Mouse (Mus musculus): ENCODE measurements around the gene Ascl5.

GRCm38 (mm10) chr1:136052547-136052946 lies 1.9 kb downstream of the Ascl5 start, which contains the start of gene Cacna1s:
- no peak for TF ChIP-seq POLR2A (IDR thresholded peaks at IDR 0.05; ENCODE audit: control insufficient read depth in 1 of 2, insufficient read depth in 1 of 2, low read depth in 1 of 2, low read length in 2 of 2, poor library complexity in 1 of 2)
- no peak for TF ChIP-seq MXI1 (IDR thresholded peaks at IDR 0.05; ENCODE audit: low read depth, low read length)
- no peak for TF ChIP-seq ZKSCAN1 (IDR thresholded peaks at IDR 0.05; ENCODE audit: low read depth, low read length)
- no peak for TF ChIP-seq ZMIZ1 (IDR thresholded peaks at IDR 0.05; ENCODE audit: low read depth, low read length)
- no peak for TF ChIP-seq CHD2 (IDR thresholded peaks at IDR 0.05; ENCODE audit: low read length)
- no peak for TF ChIP-seq GATA1 (IDR thresholded peaks at IDR 0.05; ENCODE audit: low read depth, low read length)
- no peak for TF ChIP-seq CTCF (IDR thresholded peaks at IDR 0.05 in 2 of 3, conservative IDR thresholded peaks at IDR 0.05 in 1 of 3; ENCODE audit: control insufficient read depth in 1 of 3, insufficient read depth in 1 of 3, low read depth in 2 of 3, low read length in 3 of 3, poor library complexity in 1 of 3, severe bottlenecking in 1 of 3)
- TF ChIP-seq ZC3H11A (IDR thresholded peaks at IDR 0.05; ENCODE audit: low read depth, low read length), result no peak
- TF ChIP-seq NELFE (IDR thresholded peaks at IDR 0.05; ENCODE audit: low read depth, low read length), result no peak

All from MEL (cell line).